Mouse (Mus musculus): ENCODE measurements around the gene Rpl13a. TPM values are rescaled to one million over a fixed set of nuclear protein-coding genes. Genes with fewer than 3 reads are reported as not detected.
A peak's percentile ranks its signal among the peaks of the same experiment; 100 is the strongest.

Gene Rpl13a
- polyA plus RNA-seq, 1 experiment from 2014 or later = 1,026 TPM

GRCm38 (mm10) chr7:45078513-45078912, 50.0 kb downstream of the Rpl13a start:
- no peaks in the 10 kb centered on the region for H3K27me3 ChIP-seq
- H3K36me3 ChIP-seq = peaks cover 44% of the 10 kb centered on the region
- H3K4me1 ChIP-seq = no peaks in the 10 kb centered on the region
- 0 out of 2 replicates have a peak, but pooled peaks have one; percentile 16 for ATAC-seq (ENCODE audit: low FRiP score, low read depth)
- H3K27ac ChIP-seq (replicated peaks) = no peak overlapping the region
- 40% methylated on average over 9 of the region's 9 CpGs for WGBS
- H3K9ac ChIP-seq (replicated peaks) = no peak overlapping the region
- no peaks in the 10 kb centered on the region for H3K9me3 ChIP-seq
- H3K4me3 ChIP-seq = no peak overlapping the region
- no peak overlapping the region for H3K4me2 ChIP-seq (replicated peaks)

GRCm38 (mm10) chr7:45077829-45078228, 50.7 kb downstream of the Rpl13a start:
- Histone ChIP-seq H3K4me1 (no peaks in the 10 kb centered on the region), H3K4me2 (replicated peaks) (no peak overlapping the region), H3K27ac (replicated peaks) (no peak overlapping the region), H3K4me3 (no peak overlapping the region), H3K27me3 (no peaks in the 10 kb centered on the region), H3K9me3 (no peaks in the 10 kb centered on the region), H3K9ac (replicated peaks) (no peak overlapping the region), H3K36me3 (peaks cover 38% of the 10 kb centered on the region)
- no peak for ATAC-seq (ENCODE audit: low FRiP score, low read depth)
- WGBS = 95% methylated on average over 2 of the region's 2 CpGs

GRCm38 (mm10) chr7:45077322-45077721, 51.2 kb downstream of the Rpl13a start:
- H3K27me3 ChIP-seq = no peaks in the 10 kb centered on the region
- 87% methylated on average over 14 of the region's 14 CpGs for WGBS
- no peaks in the 10 kb centered on the region for H3K9me3 ChIP-seq
- H3K4me2 ChIP-seq (replicated peaks) = no peak overlapping the region
- peaks cover 38% of the 10 kb centered on the region for H3K36me3 ChIP-seq
- H3K4me1 ChIP-seq = no peaks in the 10 kb centered on the region
- H3K9ac ChIP-seq (replicated peaks) = no peak overlapping the region
- no peak for ATAC-seq (ENCODE audit: low FRiP score, low read depth)
- no peak overlapping the region for H3K4me3 ChIP-seq
- H3K27ac ChIP-seq (replicated peaks) = no peak overlapping the region

GRCm38 (mm10) chr7:45076501-45076900, 52.1 kb downstream of the Rpl13a start:
- Histone ChIP-seq H3K4me3 (no peak overlapping the region), H3K27ac (replicated peaks) (no peak overlapping the region), H3K27me3 (no peaks in the 10 kb centered on the region), H3K4me1 (no peaks in the 10 kb centered on the region), H3K4me2 (replicated peaks) (no peak overlapping the region), H3K9ac (replicated peaks) (no peak overlapping the region), H3K9me3 (no peaks in the 10 kb centered on the region), H3K36me3 (peaks cover 38% of the 10 kb centered on the region)
- no peak for ATAC-seq (ENCODE audit: low FRiP score, low read depth)
- WGBS = 88% methylated on average over 30 of the region's 30 CpGs

MicroRNAs within 50 kb of the gene (microRNA counts, 519-probe panel; counts per million panel counts)
- microRNA mmu-miR-150 = 3,277 counts per million, percentile 13 among the panel's probes with 10 or more counts

Small RNAs within 50 kb of the gene (microRNA-seq; reads per million reads assigned to microRNA genes)
- gene Mir150 (19.7 reads per million, percentile 32 among the genes with 10 or more reads in this experiment), gene Mir5121 (14.9 reads per million, percentile 31 among the genes with 10 or more reads in this experiment), gene Mir7055 (not detected)

Other genes starting within 250 kb of the Rpl13a start
- 177 and 180 TPM in 2 replicates for gene Med25, start 236.0 kb downstream of the Rpl13a start, polyA plus RNA-seq (2016; fragmentation: Nextera tagmentation; extraction: Ambion mirVana)
- 25.8 and 29.7 TPM in 2 replicates for gene Fuz, start 232.7 kb downstream of the Rpl13a start, polyA plus RNA-seq (2016; fragmentation: Nextera tagmentation; extraction: Ambion mirVana)
- 91.0 and 92.9 TPM in 2 replicates for gene Ap2a1, start 199.3 kb downstream of the Rpl13a start, polyA plus RNA-seq (2016; fragmentation: Nextera tagmentation; extraction: Ambion mirVana)
- gene Tsks, start 185.6 kb downstream of the Rpl13a start, polyA plus RNA-seq (2016; fragmentation: Nextera tagmentation; extraction: Ambion mirVana) = 0.20 TPM in 1 of 2 replicates, not detected in the other
- gene Cpt1c, start 153.9 kb downstream of the Rpl13a start, polyA plus RNA-seq (2016; fragmentation: Nextera tagmentation; extraction: Ambion mirVana) = 40.6 and 43.7 TPM in 2 replicates
- gene Prmt1, start 142.2 kb downstream of the Rpl13a start, polyA plus RNA-seq (2016; fragmentation: Nextera tagmentation; extraction: Ambion mirVana) = 643 and 658 TPM in 2 replicates
- 66.7 and 70.6 TPM in 2 replicates for gene Irf3, start 131.1 kb downstream of the Rpl13a start, polyA plus RNA-seq (2016; fragmentation: Nextera tagmentation; extraction: Ambion mirVana)
- 50.5 and 54.7 TPM in 2 replicates for gene Bcl2l12, start 130.0 kb downstream of the Rpl13a start, polyA plus RNA-seq (2016; fragmentation: Nextera tagmentation; extraction: Ambion mirVana)
- 48.1 and 52.4 TPM in 2 replicates for gene Scaf1, start 112.4 kb downstream of the Rpl13a start, polyA plus RNA-seq (2016; fragmentation: Nextera tagmentation; extraction: Ambion mirVana)
- gene Rras, start 110.8 kb downstream of the Rpl13a start, polyA plus RNA-seq (2016; fragmentation: Nextera tagmentation; extraction: Ambion mirVana) = 15.6 and 17.3 TPM in 2 replicates
- gene Prr12, start 75.9 kb downstream of the Rpl13a start, polyA plus RNA-seq (2016; fragmentation: Nextera tagmentation; extraction: Ambion mirVana) = 13.7 and 14.1 TPM in 2 replicates
- gene Nosip, start 66.3 kb downstream of the Rpl13a start, polyA plus RNA-seq (2016; fragmentation: Nextera tagmentation; extraction: Ambion mirVana) = 53.6 and 54.6 TPM in 2 replicates
- gene Prrg2, start 66.1 kb downstream of the Rpl13a start, polyA plus RNA-seq (2016; fragmentation: Nextera tagmentation; extraction: Ambion mirVana) = 15.9 and 17.8 TPM in 2 replicates
- 106 and 151 TPM in 2 replicates for gene Rcn3, start 36.5 kb downstream of the Rpl13a start, polyA plus RNA-seq (2016; fragmentation: Nextera tagmentation; extraction: Ambion mirVana)
- 17.3 and 25.9 TPM in 2 replicates for gene Fcgrt, start 24.9 kb downstream of the Rpl13a start, polyA plus RNA-seq (2016; fragmentation: Nextera tagmentation; extraction: Ambion mirVana)
- 1,160 and 1,195 TPM in 2 replicates for gene Rps11, start 4.3 kb downstream of the Rpl13a start, polyA plus RNA-seq (2016; fragmentation: Nextera tagmentation; extraction: Ambion mirVana)
- 0.25 and 0.45 TPM in 2 replicates for gene Gm45713, start 7.5 kb upstream of the Rpl13a start, polyA plus RNA-seq (2016; fragmentation: Nextera tagmentation; extraction: Ambion mirVana)
- 0.64 and 1.2 TPM in 2 replicates for gene Flt3l, start 7.7 kb upstream of the Rpl13a start, polyA plus RNA-seq (2016; fragmentation: Nextera tagmentation; extraction: Ambion mirVana)
- 92.3 and 103 TPM in 2 replicates for gene Pih1d1, start 25.5 kb upstream of the Rpl13a start, polyA plus RNA-seq (2016; fragmentation: Nextera tagmentation; extraction: Ambion mirVana)
- gene Aldh16a1, start 25.8 kb upstream of the Rpl13a start, polyA plus RNA-seq (2016; fragmentation: Nextera tagmentation; extraction: Ambion mirVana) = 38.0 and 39.4 TPM in 2 replicates
- 0.61 and 1.0 TPM in 2 replicates for gene Slc17a7, start 35.2 kb upstream of the Rpl13a start, polyA plus RNA-seq (2016; fragmentation: Nextera tagmentation; extraction: Ambion mirVana)
- not detected in 2 replicates for gene Gfy, start 50.8 kb upstream of the Rpl13a start, polyA plus RNA-seq (2016; fragmentation: Nextera tagmentation; extraction: Ambion mirVana)
- 1.3 and 2.4 TPM in 2 replicates for gene Pth2, start 52.2 kb upstream of the Rpl13a start, polyA plus RNA-seq (2016; fragmentation: Nextera tagmentation; extraction: Ambion mirVana)
- 0.63 and 0.75 TPM in 2 replicates for gene Ccdc155, start 76.1 kb upstream of the Rpl13a start, polyA plus RNA-seq (2016; fragmentation: Nextera tagmentation; extraction: Ambion mirVana)
- 1.0 and 1.4 TPM in 2 replicates for gene Dkkl1, start 83.4 kb upstream of the Rpl13a start, polyA plus RNA-seq (2016; fragmentation: Nextera tagmentation; extraction: Ambion mirVana)
- gene Tead2, start 87.0 kb upstream of the Rpl13a start, polyA plus RNA-seq (2016; fragmentation: Nextera tagmentation; extraction: Ambion mirVana) = 237 and 248 TPM in 2 replicates
- 1.3 and 1.7 TPM in 2 replicates for gene Cd37, start 110.4 kb upstream of the Rpl13a start, polyA plus RNA-seq (2016; fragmentation: Nextera tagmentation; extraction: Ambion mirVana)
- 0.14 TPM in 1 of 2 replicates, not detected in the other for gene Slc6a16, start 112.3 kb upstream of the Rpl13a start, polyA plus RNA-seq (2016; fragmentation: Nextera tagmentation; extraction: Ambion mirVana)
- not detected in 2 replicates for gene Slc6a21, start 148.8 kb upstream of the Rpl13a start, polyA plus RNA-seq (2016; fragmentation: Nextera tagmentation; extraction: Ambion mirVana)
- 7.9 and 8.2 TPM in 2 replicates for gene Trpm4, start 205.0 kb upstream of the Rpl13a start, polyA plus RNA-seq (2016; fragmentation: Nextera tagmentation; extraction: Ambion mirVana)
- gene Hrc, start 206.5 kb upstream of the Rpl13a start, polyA plus RNA-seq (2016; fragmentation: Nextera tagmentation; extraction: Ambion mirVana) = 0.24 TPM in 1 of 2 replicates, not detected in the other
- 15.0 and 15.4 TPM in 2 replicates for gene Ppfia3, start 238.3 kb upstream of the Rpl13a start, polyA plus RNA-seq (2016; fragmentation: Nextera tagmentation; extraction: Ambion mirVana)
- gene Lin7b, start 241.8 kb upstream of the Rpl13a start, polyA plus RNA-seq (2016; fragmentation: Nextera tagmentation; extraction: Ambion mirVana) = 2.6 and 2.9 TPM in 2 replicates

Data from midbrain, embryonic 12.5 days (tissue).